Mouse (Mus musculus) heart, embryonic 10.5 days (tissue): ENCODE measurements around the gene Klhl11. TPM values are rescaled to one million over a fixed set of nuclear protein-coding genes. Genes with fewer than 3 reads are reported as not detected.

Experiments
- DNase-seq: peaks from one replicate; pipeline ENCODE4 v3.0.0-alpha.2; 2017; ENCODE audit warnings: low spot score
- H3K27ac ChIP-seq: fragments of 300-500 bp; sonication (generic); 2 replicates; pipeline ENCODE4 v1.5.1; 2016; ENCODE audit warnings: mild to moderate bottlenecking
- H3K27me3 ChIP-seq: fragments of 300-500 bp; sonication (generic); 2 replicates; pipeline ENCODE4 v1.6.1; 2016; ENCODE audit warnings: mild to moderate bottlenecking; ENCODE audit not compliant: poor library complexity, insufficient read depth, severe bottlenecking
- H3K36me3 ChIP-seq: fragments of 300-500 bp; sonication (generic); 2 replicates; pipeline ENCODE4 v1.6.1; 2016; ENCODE audit warnings: mild to moderate bottlenecking, moderate library complexity
- H3K4me1 ChIP-seq: fragments of 300-500 bp; sonication (generic); 2 replicates; pipeline ENCODE4 v1.6.1; 2016; ENCODE audit warnings: mild to moderate bottlenecking
- H3K4me3 ChIP-seq: fragments of 300-500 bp; sonication (generic); 2 replicates; pipeline ENCODE4 v1.5.1; 2016; ENCODE audit warnings: mild to moderate bottlenecking, moderate library complexity
- H3K9me3 ChIP-seq: fragments of 300-500 bp; sonication (generic); 2 replicates; pipeline ENCODE4 v1.6.1; 2016; ENCODE audit warnings: mild to moderate bottlenecking, moderate library complexity
- WGBS: fragments of 180-500 bp; shearing (Covaris S2); methylation state at CpG from one replicate; pipeline ENCODE4 v1.1.7; 2016; 5-methylcytosine and 5-hydroxymethylcytosine counted together
- microRNA-seq: library from miRNA; unstranded; fragments of <30 nt; microRNA quantifications from one replicate; pipeline ENCODE4, GENCODE M21; 2017
- polyA plus RNA-seq: library from polyadenylated mRNA; unstranded; fragments of >200 nt; fragmentation: Nextera tagmentation; extraction: Ambion mirVana; gene quantifications from 2 replicates; pipeline ENCODE4 v1.2.1, GENCODE M21; 2016

Klhl11 gene
- polyA plus RNA-seq, 1 experiment from 2014 or later, result 6.7 TPM

- H3K9me3 ChIP-seq, result no peaks in the 10 kb centered on the region
- H3K27ac ChIP-seq, result no peak overlapping the region
- no peak for DNase-seq
- WGBS, result 86% methylated on average over 8 of the region's 8 CpGs
- H3K27me3 ChIP-seq, result no peaks in the 10 kb centered on the region
- H3K4me1 ChIP-seq, result peaks cover 19% of the 10 kb centered on the region
- H3K4me3 ChIP-seq, result no peak overlapping the region
- H3K36me3 ChIP-seq, result peaks cover 52% of the 10 kb centered on the region
Observed at GRCm38 (mm10) chr11:100421537-100421936, 51.0 kb downstream of the Klhl11 start.

DNA sequence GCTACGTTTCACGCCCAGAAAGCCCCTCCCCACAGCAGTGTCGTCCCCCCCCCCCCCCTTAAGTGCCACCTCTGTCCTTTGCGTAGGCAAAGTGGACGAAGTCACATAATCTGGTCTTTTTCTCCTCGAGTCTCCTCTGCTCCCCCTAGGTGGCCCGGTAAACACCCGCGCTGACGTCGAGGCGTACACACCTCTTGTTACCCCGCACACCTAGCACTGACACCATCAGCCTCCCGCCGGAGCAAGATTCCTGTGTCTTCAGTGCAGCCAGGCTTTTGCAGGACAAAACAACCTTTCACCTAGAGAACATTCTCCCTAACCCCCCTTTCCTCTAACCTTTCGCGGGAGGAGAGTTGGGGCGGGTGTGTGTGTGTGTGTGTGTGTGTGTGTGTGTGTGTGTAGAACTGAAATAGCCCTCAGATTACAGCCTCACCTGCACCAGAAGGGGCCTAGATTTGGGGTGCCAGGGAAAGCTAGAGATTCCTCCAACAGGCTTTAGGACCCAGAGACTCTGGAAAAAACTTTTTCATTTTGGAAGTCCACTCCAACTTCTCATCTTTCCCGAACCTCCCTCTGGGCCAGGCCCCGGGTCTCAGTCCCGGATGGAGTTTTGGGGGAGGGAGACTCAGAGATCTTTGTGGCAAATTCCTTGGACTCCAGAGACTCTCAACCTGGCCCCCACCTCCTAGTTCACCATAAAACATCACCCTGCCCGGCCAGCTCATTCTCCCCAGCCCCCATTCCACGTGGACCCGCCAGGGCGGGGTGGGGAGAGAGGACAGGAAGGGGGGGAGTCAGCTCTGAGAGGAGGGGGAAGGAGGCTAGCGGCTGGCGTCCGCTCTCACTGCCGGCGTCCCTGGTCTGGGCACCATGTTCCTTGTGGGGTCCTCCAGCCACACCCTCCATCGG, 57.4 kb downstream of the Klhl11 start, which contains the start of gene Fkbp10:
Fkbp10 (plus strand) TSS at position 784 of the 909 bp plus-strand sequence.
- under 1% methylated on average over 31 of the region's 31 CpGs for WGBS
- DNase-seq, result peak; percentile 91
- Histone ChIP-seq H3K27me3 (no peaks in the 10 kb centered on the region), H3K36me3 (peaks cover 28% of the 10 kb centered on the region), H3K4me1 (peaks cover 65% of the 10 kb centered on the region), H3K4me3 (peak within 1 kb of the TSS; percentile 70), H3K9me3 (no peaks in the 10 kb centered on the region), H3K27ac (peak within 1 kb of the TSS; percentile 94)

DNA sequence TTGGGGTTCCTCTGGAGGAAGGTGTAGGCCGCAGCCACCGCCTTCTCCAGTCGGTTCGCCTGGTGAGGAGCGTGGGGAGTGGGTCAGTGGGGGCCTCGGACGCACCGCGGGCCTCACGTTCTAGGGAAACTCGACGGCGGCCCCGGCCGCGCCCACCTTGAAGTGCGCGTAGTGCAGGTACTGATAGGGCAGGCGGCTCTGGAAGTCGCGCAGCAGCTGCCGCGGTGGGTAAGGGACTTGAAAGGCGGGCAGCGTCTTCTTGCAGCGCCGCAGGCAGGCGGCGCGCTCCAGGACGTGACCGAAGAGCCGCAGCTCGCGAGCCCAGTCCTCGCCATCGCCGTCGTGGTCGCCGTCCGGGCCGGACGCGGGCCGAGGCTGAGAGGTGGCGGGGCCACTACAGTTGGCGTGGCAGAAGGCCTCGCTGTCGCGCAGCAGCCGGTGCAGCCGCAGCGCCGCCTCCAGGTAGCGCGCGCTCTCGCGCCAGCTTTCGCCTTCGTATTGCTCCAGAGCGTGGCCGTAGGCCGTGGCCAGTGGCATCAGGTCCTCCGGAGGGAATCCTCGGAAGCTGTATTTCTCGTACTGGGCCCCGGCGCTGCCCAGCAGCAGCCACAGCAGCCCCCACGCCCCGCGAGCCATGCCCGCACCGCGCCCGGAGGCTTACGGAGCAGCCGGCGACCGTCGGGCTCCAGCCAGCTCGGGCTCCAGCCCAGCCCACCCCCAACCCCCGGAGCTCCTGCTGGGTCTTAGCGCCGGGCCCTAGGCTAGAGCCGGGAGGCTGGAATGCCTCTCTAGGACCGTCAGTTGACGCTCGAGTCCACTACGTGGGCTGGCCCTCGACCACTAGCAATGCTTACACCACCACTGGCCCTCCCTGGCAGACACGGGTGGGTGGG, 58.3 kb downstream of the Klhl11 start, which contains the start of gene P3h4:
P3h4 (minus strand) TSS at position 816 of the 893 bp plus-strand sequence.
- WGBS, result 1% methylated on average over 93 of the region's 93 CpGs
- H3K9me3 ChIP-seq, result no peaks in the 10 kb centered on the region
- DNase-seq, result peak; percentile 97
- H3K4me1 ChIP-seq, result peaks cover 72% of the 10 kb centered on the region
- peak within 1 kb of the TSS; percentile 94 for H3K27ac ChIP-seq
- no peaks in the 10 kb centered on the region for H3K27me3 ChIP-seq
- peak within 1 kb of the TSS; percentile 70 for H3K4me3 ChIP-seq
- peaks cover 35% of the 10 kb centered on the region for H3K36me3 ChIP-seq

- peaks cover 38% of the 10 kb centered on the region for H3K36me3 ChIP-seq
- peak overlapping the region; percentile 94 for H3K27ac ChIP-seq
- H3K4me1 ChIP-seq, result peaks cover 74% of the 10 kb centered on the region
- no peak for DNase-seq
- WGBS, result 65% methylated on average over 11 of the region's 11 CpGs
- peak overlapping the region; percentile 70 for H3K4me3 ChIP-seq
- H3K27me3 ChIP-seq, result no peaks in the 10 kb centered on the region
- no peaks in the 10 kb centered on the region for H3K9me3 ChIP-seq
Observed at GRCm38 (mm10) chr11:100413541-100413940, 59.0 kb downstream of the Klhl11 start.

Small RNA genes lying within 50 kb of the gene (microRNA-seq; reads per million reads assigned to microRNA genes)
- gene Gm27374, result not detected
- 1.0 reads per million for gene Mir7116

Other genes starting within 250 kb of the Klhl11 start
- gene Krt16, start 223.8 kb downstream of the Klhl11 start, polyA plus RNA-seq, result not detected in 2 replicates
- 0.17 and 0.19 TPM in 2 replicates for gene Krt17, start 211.7 kb downstream of the Klhl11 start, polyA plus RNA-seq
- not detected in 2 replicates for gene Krt42, start 202.9 kb downstream of the Klhl11 start, polyA plus RNA-seq
- gene Eif1, start 152.9 kb downstream of the Klhl11 start, polyA plus RNA-seq, result 1,444 and 1,503 TPM in 2 replicates
- gene Gast, start 138.3 kb downstream of the Klhl11 start, polyA plus RNA-seq, result not detected in 2 replicates
- gene Hap1, start 116.6 kb downstream of the Klhl11 start, polyA plus RNA-seq, result 5.1 and 8.4 TPM in 2 replicates
- gene Jup, start 75.0 kb downstream of the Klhl11 start, polyA plus RNA-seq, result 91.3 and 112 TPM in 2 replicates
- 71.1 and 81.8 TPM in 2 replicates for gene P3h4, start 57.9 kb downstream of the Klhl11 start, polyA plus RNA-seq
- 107 and 123 TPM in 2 replicates for gene Fkbp10, start 57.0 kb downstream of the Klhl11 start, polyA plus RNA-seq
- 124 and 128 TPM in 2 replicates for gene Nt5c3b, start 30.9 kb downstream of the Klhl11 start, polyA plus RNA-seq
- gene Klhl10, start 30.8 kb downstream of the Klhl11 start, polyA plus RNA-seq, result 0.71 and 0.90 TPM in 2 replicates
- 127 and 139 TPM in 2 replicates for gene Acly, start 55.3 kb upstream of the Klhl11 start, polyA plus RNA-seq
- 0.59 and 0.75 TPM in 2 replicates for gene Ttc25, start 72.9 kb upstream of the Klhl11 start, polyA plus RNA-seq
- 16.3 and 20.0 TPM in 2 replicates for gene Cnp, start 102.2 kb upstream of the Klhl11 start, polyA plus RNA-seq
- gene Nkiras2, start 146.5 kb upstream of the Klhl11 start, polyA plus RNA-seq, result 67.4 and 67.9 TPM in 2 replicates
- 194 and 211 TPM in 2 replicates for gene Dnajc7, start 147.4 kb upstream of the Klhl11 start, polyA plus RNA-seq
- 0.23 and 0.27 TPM in 2 replicates for gene Zfp385c, start 219.7 kb upstream of the Klhl11 start, polyA plus RNA-seq
- 1.1 and 2.4 TPM in 2 replicates for gene Dhx58, start 231.5 kb upstream of the Klhl11 start, polyA plus RNA-seq
- gene Kat2a, start 239.7 kb upstream of the Klhl11 start, polyA plus RNA-seq, result 52.0 and 59.8 TPM in 2 replicates
- 0.19 and 0.34 TPM in 2 replicates for gene Hspb9, start 241.1 kb upstream of the Klhl11 start, polyA plus RNA-seq